Mouse (Mus musculus): ENCODE measurements around the gene Ptpra.
"Not testable (repeated sequence)": the region's sequence is repeated elsewhere in the genome, so short reads cannot be mapped to it uniquely, and the experiment has no call there.

Gene Ptpra

DNA sequence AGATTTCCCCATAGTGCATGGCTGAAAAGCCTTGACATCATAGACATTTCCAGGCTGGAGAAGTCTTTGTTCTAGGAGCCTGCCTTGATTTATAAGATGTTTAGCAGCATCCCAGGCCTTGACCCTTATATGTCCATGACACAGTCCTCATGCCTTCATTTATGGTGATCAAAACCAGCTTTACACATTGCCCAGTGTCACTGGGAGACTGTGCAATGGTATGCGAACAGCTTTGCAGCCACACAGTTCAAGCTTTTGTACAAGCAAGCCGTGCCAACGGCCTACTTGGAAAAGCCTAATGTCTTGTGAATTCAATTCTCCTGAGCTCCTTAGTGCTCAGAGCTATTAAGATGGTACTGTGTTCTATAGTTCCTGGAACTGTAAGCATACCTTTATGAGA is 32.6 kb downstream of the Ptpra start:
- no peak for DNase-seq (ENCODE audit: low read depth in 2 of 2, low spot score in 2 of 2)

- DNase-seq (ENCODE audit: low read depth in 2 of 2, low spot score in 2 of 2) = no peak
Measured at GRCm38 (mm10) chr2:130484206-130484605, 34.1 kb downstream of the Ptpra start.

DNA sequence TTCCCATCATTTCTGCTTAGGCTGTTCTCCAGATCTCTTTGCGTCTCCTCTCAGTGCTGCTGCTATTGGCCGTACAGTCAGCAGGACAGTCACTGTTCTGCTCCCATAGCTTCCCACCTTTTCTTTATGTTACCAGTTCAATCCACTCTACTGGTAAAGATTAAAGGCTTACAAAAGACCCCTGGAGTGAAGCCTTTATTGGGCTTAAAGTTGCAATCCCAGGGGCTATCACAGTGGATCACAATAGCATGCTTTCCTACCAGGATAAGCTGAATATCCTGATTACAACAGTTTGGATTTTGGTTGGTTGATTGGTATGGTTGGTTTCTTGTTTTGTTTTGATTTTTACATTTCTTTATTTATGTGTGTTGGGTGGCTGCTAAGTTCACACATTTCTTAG is 37.9 kb downstream of the Ptpra start:
- DNase-seq (ENCODE audit: low read depth in 2 of 2, low spot score in 2 of 2) = no peak

- DNase-seq (ENCODE audit: low read depth in 2 of 2, low spot score in 2 of 2) = no peak
Measured at GRCm38 (mm10) chr2:130488600-130488999, 38.5 kb downstream of the Ptpra start.

- no peak for DNase-seq (ENCODE audit: low read depth in 2 of 2, low spot score in 2 of 2)
Measured at GRCm38 (mm10) chr2:130491162-130491561, 41.1 kb downstream of the Ptpra start.

DNA sequence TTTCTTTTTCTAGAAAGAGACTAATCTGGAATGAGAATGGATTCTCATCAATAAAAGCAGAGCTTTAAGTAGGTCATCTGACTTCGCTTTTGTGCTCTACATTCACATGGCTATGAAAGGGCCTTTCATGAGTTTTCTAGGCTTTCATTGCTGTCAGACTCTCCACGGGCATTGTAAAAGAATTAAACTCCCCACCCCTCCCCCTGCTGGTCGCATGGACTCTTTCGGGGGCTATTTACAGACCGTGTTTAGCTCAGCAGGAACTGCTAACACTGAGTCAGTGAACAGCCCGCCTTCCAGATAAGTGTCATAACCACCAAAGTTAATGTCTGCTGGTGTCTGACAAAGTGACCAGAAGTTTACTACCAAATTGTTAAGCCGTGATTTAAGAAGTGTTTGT is 41.5 kb downstream of the Ptpra start:
- DNase-seq (ENCODE audit: low read depth in 2 of 2, low spot score in 2 of 2) = no peak

DNA sequence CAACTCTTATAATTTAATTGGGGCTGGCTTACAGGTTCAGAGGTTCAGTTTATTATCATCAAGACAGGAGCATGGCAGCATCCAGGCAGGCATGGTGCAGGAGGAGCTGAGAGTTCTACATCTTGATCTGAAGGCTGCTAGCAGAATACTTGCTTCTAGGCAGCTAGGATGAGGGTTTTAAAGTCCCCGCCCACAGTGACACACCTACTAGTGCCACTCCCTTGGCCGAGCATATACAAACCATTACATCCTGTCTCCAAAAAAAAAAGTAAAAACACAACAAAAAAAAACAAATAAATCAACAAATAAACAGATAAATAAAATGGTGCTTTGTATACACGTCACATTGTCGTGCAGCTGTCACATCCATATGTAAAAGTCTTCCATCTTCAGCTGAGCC is 45.0 kb downstream of the Ptpra start:
- DNase-seq (ENCODE audit: low read depth in 2 of 2, low spot score in 2 of 2) = not testable (repeated sequence)

DNA sequence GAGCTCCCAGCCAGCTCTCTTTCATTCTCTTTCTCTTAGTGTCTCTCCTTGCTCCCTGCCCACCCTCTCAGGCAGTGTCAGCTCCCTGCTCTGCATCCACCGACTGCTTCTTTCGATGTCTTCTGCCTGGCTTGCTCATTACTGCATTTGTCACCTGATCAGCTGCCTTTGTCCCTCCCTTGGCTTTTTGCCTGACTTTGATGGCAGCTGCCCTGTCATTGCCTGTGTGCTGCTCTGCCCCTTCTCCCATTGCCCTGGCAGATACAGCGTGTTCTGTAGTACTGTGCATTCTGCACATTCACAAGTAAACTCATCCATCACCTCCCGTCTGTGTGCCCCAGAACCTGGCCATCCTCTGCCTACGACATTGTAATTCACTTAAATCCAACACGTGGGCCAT is 46.0 kb downstream of the Ptpra start:
- DNase-seq (ENCODE audit: low read depth in 2 of 2, low spot score in 2 of 2) = no peak

DNA sequence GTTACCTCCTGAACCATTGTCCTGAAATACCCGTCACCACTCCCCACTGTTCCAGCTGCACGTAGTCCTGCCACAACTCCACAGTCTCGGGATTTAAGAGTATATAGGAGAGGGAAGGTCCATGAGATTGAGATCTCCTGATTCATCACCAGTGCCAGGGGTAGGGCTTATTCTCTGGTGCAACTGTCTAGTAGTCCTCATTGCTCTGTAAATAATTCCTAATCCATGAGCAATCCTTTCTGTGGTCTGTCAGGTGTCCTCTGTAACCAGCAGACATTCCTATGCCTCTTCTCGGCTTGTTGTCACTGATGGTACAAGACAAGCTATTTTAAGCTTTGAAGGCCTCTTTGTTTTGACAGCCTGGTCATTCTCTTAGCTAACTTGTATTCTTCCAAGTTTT is 46.9 kb downstream of the Ptpra start:
- no peak for DNase-seq (ENCODE audit: low read depth in 2 of 2, low spot score in 2 of 2)

DNA sequence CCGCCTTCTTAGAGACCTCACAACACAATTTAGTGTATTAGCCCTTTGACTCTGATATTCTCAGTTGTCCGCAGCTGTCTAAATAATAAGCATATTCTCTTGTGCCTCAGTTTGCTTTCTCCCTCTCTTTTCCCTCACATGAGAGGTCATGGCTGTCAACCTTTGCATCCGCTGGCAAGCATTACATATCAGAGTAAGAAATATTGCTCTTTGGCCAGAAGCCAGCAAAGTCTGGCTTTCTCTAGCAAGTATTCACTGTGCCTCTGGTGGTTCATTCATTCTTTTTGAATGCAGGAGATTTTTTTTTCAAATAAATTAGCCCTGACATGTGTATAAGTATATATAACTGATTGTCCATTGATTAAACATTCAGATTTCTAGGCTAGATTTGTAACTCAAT is 49.5 kb downstream of the Ptpra start:
- DNase-seq (ENCODE audit: low read depth in 2 of 2, low spot score in 2 of 2) = no peak

GRCm38 (mm10) chr2:130501556-130501955 is 51.5 kb downstream of the Ptpra start:
- DNase-seq (ENCODE audit: low read depth in 2 of 2, low spot score in 2 of 2) = no peak

- not testable (repeated sequence) for DNase-seq (ENCODE audit: low read depth in 2 of 2, low spot score in 2 of 2)
Measured at GRCm38 (mm10) chr2:130511616-130512015, 61.5 kb downstream of the Ptpra start.

- no peak for DNase-seq (ENCODE audit: low read depth in 2 of 2, low spot score in 2 of 2)
Measured at GRCm38 (mm10) chr2:130513907-130514306, 63.8 kb downstream of the Ptpra start.

- DNase-seq (ENCODE audit: low read depth in 2 of 2, low spot score in 2 of 2) = no peak
Measured at GRCm38 (mm10) chr2:130515791-130516190, 65.7 kb downstream of the Ptpra start.

DNA sequence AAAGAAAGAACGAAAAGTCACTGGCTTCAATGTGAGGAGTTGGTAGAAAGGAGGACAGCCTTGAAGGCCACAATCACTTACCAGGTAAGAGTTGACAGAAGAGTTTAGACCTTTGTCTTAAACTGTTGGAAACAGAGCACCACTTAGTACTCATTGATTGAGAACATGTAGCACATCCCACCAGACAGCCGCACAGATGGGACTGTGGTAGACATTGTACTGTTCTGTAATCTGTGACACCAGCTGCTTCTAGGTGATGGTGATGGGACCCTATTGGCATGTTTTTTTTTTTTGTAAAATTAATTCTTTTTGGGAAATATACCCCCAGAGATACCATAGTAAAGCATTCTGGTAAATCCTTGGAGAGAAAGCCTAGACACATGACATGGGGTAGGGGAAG is 71.8 kb downstream of the Ptpra start:
- DNase-seq (ENCODE audit: low read depth in 2 of 2, low spot score in 2 of 2) = no peak

GRCm38 (mm10) chr2:130525480-130525879 is 75.4 kb downstream of the Ptpra start:
- not testable (repeated sequence) for DNase-seq (ENCODE audit: low read depth in 2 of 2, low spot score in 2 of 2)

- DNase-seq (ENCODE audit: low read depth in 2 of 2, low spot score in 2 of 2) = no peak
Measured at GRCm38 (mm10) chr2:130528457-130528856, 78.4 kb downstream of the Ptpra start.

- no peak for DNase-seq (ENCODE audit: low read depth in 2 of 2, low spot score in 2 of 2)
Measured at GRCm38 (mm10) chr2:130529290-130529689, 79.2 kb downstream of the Ptpra start.

GRCm38 (mm10) chr2:130529925-130530324 is 79.8 kb downstream of the Ptpra start:
- no peak for DNase-seq (ENCODE audit: low read depth in 2 of 2, low spot score in 2 of 2)

GRCm38 (mm10) chr2:130532201-130532600 is 82.1 kb downstream of the Ptpra start:
- no peak for DNase-seq (ENCODE audit: low read depth in 2 of 2, low spot score in 2 of 2)

DNA sequence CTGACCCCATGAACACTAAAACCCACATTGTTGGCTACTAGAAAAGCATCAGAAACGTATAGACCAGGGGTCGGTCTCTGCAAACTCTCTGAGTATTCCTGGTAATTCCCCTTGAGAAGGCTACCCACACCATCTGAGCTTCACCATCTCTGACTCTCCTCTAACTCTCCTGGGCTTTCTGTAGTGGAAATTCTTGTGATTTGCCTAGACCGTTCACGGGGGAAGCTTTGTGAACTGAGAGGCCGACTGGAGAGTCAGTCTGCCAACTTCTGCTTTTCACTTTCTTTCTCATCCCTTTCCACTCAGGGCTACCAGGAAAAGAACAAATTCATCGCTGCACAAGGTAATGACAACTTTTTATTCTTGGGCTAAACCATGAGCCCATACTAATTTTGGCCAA is 84.9 kb downstream of the Ptpra start:
- no peak for DNase-seq (ENCODE audit: low read depth in 2 of 2, low spot score in 2 of 2)

DNA sequence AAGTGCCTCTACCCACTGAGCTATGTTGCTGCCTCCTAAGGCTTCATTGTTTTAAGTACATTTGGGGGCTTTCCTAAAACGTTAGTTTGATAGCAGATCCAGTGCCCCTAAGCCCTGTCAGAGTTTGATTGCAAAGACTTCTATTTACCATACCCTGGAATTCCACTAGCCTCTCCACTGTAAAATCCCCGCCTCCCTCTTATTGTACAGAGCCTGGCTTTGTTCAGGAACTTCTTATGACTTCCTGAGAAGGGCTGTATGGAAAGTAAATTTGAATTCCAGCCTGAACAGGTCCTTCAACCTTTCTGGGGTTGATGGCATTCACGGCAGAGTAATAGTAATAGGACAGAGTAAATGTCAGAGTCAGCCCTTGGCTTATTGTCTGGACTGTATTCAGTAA is 86.8 kb downstream of the Ptpra start:
- DNase-seq (ENCODE audit: low read depth in 2 of 2, low spot score in 2 of 2) = no peak

DNA sequence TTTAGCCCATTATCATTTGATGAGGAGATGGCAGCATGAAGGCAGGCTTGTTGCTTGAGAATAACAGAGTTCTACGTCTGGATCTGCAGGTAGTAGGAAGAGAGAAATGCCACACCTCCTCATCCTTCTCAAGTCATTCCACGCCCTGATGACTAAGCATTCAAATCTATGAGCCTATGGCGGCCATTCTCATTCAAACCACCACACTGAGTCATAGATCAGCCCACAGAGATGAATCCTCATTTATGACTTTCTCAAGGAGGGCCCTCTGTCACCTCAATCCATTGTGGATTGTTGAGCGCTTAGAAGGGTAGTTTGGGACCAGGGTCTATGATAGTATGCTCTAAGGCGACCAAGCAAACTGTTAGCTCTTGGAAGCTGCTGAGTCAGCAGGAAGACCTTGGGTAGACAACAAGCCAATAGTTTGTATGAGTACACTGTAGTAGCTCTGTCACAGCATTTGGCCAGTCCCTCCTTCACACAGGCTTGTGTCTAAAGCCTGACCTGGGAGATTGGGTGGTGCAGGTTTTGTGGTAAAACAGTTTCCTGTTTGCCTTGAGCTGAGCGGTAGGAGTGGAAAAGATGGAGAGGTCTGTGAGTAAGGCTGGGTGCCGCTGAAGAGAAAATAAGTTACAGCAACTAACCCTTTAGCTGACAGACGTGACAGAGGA is 88.9 kb downstream of the Ptpra start:
- DNase-seq (ENCODE audit: low read depth in 2 of 2, low spot score in 2 of 2) = no peak

GRCm38 (mm10) chr2:130540266-130540665 is 90.2 kb downstream of the Ptpra start:
- DNase-seq (ENCODE audit: low read depth in 2 of 2, low spot score in 2 of 2) = no peak

Data from CD8-positive naive resting alpha-beta T cell, adult 2 months (primary cell).